Mouse (Mus musculus) adrenal gland, postnatal 0 days (tissue): ENCODE data around the gene Hoxb4. TPM values are rescaled to one million over a fixed set of nuclear protein-coding genes. Genes with fewer than 3 reads are reported as not detected.

Experiments used
- microRNA-seq: library from miRNA; unstranded; fragments of <30 nt; microRNA quantifications from one replicate; pipeline ENCODE4, GENCODE M21; 2016; ENCODE audit warnings: borderline replicate concordance; ENCODE audit not compliant: insufficient number of aligned reads
- polyA plus RNA-seq: library from polyadenylated mRNA; unstranded; fragments of >200 nt; fragmentation: Nextera tagmentation; extraction: Ambion mirVana; gene quantifications from 2 replicates; pipeline ENCODE4 v1.2.1, GENCODE M21; 2015

The Hoxb4 gene
- polyA plus RNA-seq: 1.3 and 3.1 TPM in 2 replicates

DNA sequence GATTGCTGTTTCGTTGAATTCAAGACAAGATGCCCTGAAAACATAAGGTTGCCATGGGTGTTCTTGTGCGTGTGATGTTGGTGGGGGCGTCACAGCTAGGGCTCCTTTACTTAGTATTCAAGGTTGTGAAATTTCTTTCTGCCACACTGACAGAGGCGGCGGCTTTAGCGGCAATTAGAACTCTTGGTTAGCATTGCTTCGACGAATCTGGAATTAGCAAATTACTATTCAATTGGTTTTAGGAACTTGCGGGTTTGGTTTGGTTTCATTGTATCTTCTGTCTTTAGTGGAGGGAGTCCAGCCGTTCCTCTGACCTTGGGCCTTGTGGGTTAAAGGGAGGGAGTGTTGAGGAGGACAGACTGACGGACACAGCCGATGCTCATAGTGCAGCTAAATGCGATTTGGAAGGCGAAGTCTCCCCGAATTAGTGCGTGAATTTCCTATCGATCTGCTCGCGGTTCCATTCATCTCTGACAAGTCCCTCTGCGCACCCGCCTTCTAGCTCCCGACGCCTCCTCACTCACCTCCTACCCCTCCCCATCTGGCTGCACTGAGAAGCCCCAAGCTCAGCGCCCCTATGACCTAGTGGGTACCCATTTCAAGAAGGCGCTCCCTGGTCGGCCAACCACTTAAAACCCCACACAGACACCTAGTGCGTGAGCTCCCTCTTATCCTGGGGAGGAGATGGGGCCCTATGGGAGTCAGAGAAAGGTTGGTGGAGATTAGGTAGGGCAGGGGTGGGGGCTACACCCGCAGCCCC is at the start of gene Hoxb4:
Gene Hoxb4 (plus strand): TSS at position 660 of the 760 bp plus-strand sequence.

DNA sequence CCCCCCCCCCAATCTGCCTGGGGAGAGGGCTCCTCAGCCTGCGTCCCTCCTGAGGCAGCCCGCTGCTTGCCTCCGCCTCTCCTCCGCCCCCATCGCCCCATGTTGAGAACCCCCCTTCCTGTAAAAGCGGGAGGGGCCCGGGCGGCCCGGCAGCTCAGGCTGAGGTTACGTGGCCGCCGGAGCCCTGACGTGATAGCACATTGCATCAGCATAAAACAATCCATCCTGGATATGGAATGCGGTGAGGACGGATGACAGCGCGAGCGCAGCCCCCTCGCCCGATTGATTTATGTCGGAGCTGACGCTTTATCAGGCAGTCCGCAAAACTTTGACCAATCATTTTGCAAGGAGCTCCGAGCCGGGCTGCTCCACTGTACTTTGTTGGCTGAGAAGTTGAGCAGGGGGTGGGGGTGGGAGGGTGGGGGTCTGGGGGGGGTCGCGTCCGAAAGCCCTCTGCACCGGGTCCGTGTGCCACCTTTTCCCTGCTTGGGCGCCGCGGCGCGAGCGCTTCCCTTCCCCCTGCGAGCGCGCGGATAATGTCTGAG is 47.0 kb upstream of the Hoxb4 start, which contains the start of gene Hoxb9:
Gene Hoxb9 (plus strand): TSS at position 462 of the 545 bp plus-strand sequence.

DNA sequence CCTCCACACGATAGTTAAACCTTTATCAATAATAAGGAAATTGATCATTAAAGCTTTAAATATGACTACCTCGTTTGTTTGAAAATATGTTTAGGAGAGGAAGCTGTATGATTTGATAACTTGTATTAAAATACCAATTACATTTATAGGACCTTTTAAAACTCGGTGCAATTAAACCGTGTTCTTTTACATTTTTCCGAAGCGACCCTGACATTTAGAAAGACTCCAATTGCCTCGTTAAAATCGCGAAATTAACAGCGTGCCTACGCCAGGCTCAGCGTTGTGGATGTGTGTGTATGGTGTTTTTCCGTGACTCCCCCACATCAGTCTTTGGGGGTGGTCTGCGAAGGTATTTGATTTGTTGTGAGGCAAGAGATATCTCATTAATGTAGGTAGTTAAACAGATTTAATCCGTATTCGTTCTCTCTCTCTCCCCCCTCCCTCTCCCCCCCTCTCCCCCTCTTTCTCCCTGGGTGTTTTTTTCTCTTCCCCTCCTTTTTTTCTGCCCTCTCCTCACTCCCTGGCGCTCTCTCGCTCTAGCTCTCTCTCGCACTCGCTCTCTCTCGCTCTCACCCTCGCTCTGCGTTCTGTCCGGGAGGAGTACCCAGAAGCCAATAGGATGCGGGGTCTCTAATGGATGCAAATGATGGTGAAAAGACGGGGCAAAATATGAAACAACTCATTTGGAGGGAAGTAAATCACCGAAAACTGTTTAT is 36.1 kb upstream of the Hoxb4 start, which contains the start of gene Hoxb8:
Gene Hoxb8 (plus strand): TSS at position 51 of the 716 bp plus-strand sequence.

GRCm38 (mm10) chr11:96285771-96286738 is 32.0 kb upstream of the Hoxb4 start, which contains the start of gene Hoxb7:
TSS of gene Hoxb7 (plus strand) at chr11:96286623.

DNA sequence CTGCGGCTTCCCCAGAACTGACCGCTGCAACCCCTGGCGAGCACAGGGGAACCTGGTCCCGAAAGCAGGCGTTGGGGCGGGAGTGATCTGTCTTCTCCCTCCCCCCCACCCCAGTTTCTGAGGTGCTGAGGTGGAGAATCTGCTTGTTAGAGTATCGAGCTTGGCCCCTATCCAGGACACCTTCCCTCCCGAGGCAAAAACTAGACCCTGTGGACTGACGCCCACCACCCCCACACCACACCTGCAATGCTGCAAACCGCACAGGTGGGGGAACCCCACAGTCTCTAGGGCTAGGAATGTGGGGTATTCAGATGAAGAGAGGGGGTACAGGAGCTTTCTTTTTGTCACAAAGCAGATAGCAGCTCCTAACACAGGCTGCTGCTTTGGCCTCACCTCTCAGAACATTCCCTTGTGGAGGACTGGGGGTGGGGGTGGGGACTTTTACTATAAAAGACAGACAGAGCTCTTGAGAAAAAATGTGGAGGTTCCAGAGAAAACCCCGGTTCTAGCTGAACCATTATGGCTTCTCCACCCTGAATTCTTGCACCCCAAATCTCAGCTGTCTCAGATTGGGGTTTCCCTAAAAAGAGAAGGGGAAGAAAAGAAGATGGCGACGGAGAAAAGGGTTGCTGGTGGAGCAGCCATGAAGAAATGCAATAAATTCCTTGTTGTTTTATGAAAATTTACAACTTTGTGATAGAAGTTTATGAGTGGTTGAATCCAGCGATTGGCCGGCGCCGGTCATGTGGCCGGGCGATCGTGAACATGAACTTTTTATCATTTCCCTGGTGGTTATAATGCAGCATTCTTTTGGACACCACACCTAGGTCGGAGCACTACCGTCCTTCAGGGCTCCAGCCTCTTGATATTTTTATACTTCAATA is 26.1 kb upstream of the Hoxb4 start, which contains the start of gene Hoxb6:
Gene Hoxb6 (plus strand): TSS at position 796 of the 884 bp plus-strand sequence.

DNA sequence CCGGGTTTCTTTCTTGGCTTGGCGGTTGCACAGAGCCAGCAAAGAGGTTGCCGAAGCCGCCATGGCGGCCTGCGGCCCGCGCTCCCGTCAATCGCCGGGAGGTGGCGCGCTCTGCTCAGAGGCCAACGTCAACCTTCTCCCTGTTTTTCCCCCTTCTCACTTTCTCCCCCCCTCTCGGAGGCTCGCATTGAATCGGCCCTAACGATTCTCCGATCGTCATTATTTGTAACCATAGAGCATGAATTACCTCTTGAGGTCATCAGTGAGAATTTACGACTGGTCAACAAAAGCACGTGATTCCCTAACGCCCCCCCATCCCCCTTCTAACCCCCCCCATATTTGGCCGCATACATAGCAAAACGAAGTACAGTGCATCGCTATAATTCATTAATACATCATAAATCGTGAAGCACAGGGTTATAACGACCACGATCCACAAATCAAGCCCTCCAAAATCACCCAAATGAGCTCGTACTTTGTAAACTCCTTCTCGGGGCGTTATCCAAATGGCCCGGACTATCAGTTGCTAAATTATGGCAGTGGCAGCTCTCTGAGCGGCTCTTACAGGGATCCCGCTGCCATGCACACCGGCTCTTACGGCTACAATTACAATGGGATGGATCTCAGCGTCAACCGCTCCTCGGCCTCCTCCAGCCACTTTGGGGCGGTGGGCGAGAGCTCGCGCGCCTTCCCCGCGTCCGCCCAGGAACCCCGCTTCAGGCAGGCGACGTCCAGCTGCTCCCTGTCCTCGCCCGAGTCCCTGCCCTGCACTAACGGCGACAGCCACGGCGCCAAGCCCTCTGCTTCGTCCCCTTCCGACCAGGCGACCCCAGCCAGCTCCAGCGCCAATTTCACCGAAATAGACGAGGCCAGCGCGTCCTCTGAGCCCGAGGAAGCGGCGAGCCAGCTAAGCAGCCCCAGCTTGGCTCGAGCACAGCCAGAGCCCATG is 14.6 kb upstream of the Hoxb4 start, which contains the start of gene Hoxb5:
Gene Hoxb5 (plus strand): TSS at position 186 of the 949 bp plus-strand sequence.

DNA sequence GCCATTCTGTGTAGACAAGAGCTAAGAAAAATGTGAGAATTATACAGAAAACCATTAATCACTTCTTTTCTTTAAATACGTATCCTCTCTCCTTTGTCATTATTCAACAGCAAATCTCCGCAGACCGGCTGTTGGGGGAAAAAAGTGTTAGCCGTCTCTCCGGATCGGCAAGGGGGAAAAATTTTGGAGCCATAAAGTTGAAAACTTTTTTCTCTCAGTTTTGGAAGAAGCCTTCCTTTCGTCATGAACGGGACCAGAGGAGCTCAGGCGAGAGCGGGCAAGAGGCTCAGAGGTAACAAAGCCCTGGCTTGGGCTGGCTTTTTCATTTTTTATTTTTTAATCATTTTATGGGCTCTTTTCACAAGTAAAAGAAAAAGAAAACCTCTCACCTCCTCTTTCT is 5.1 kb downstream of the Hoxb4 start, which contains the start of gene Hoxb3:
Gene Hoxb3 (plus strand): TSS at position 173 of the 400 bp plus-strand sequence.

GRCm38 (mm10) chr11:96350341-96350624 is 32.2 kb downstream of the Hoxb4 start, which contains the start of gene Hoxb2:
TSS of gene Hoxb2 (plus strand) at chr11:96350525.

DNA sequence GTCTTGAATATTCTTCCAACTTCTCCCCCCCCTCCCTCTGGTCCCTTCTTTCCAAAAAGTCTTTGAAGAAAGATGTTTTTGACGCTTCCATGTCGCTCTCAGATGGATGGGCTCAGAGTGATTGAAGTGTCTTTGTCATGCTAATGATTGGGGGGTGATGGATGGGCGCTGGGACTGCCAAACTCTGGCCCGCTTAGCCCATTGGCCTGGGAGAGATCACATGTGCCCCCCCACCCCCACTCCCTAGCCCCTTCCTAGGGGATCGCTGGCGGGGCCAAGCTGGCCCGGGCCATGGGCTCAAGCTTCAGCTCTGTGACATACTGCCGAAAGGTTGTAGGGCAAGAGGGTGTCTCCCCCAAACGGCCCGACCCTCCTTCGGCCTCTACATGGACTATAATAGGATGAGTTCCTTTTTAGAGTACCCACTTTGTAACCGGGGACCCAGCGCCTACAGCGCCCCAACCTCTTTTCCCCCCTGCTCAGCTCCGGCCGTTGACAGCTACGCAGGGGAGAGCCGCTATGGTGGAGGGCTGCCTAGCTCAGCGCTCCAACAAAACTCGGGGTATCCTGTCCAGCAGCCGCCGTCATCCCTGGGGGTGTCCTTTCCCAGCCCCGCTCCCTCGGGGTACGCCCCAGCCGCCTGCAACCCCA is 47.5 kb downstream of the Hoxb4 start, which contains the start of gene Hoxb1:
Gene Hoxb1 (plus strand): TSS at position 312 of the 651 bp plus-strand sequence.

Small RNA genes lying within 50 kb of the gene (microRNA-seq; reads per million reads assigned to microRNA genes)
- gene Mir10a: 85,112 reads per million, percentile 100 among the genes with 10 or more reads in this experiment

Other genes with a start within 250 kb of the Hoxb4 start
- 544 and 782 TPM in 2 replicates for gene Atp5g1, start 242.6 kb upstream of the Hoxb4 start, polyA plus RNA-seq
- gene Calcoco2, start 206.3 kb upstream of the Hoxb4 start, polyA plus RNA-seq: not detected in 2 replicates
- not detected in 2 replicates for gene Ttll6, start 184.5 kb upstream of the Hoxb4 start, polyA plus RNA-seq
- gene Hoxb13, start 124.0 kb upstream of the Hoxb4 start, polyA plus RNA-seq: not detected in 2 replicates
- gene Hoxb9, start 46.8 kb upstream of the Hoxb4 start, polyA plus RNA-seq: 5.8 and 16.8 TPM in 2 replicates
- gene Hoxb8, start 36.4 kb upstream of the Hoxb4 start, polyA plus RNA-seq: 3.9 and 8.9 TPM in 2 replicates
- 44.2 and 62.6 TPM in 2 replicates for gene Hoxb7, start 31.6 kb upstream of the Hoxb4 start, polyA plus RNA-seq
- 19.5 and 38.7 TPM in 2 replicates for gene Hoxb6, start 25.8 kb upstream of the Hoxb4 start, polyA plus RNA-seq
- 2.8 and 9.2 TPM in 2 replicates for gene Hoxb5, start 14.9 kb upstream of the Hoxb4 start, polyA plus RNA-seq
- gene Hoxb3, start 5.1 kb downstream of the Hoxb4 start, polyA plus RNA-seq: 1.4 and 3.3 TPM in 2 replicates
- 13.2 and 23.1 TPM in 2 replicates for gene Hoxb2, start 32.3 kb downstream of the Hoxb4 start, polyA plus RNA-seq
- not detected in 2 replicates for gene Hoxb1, start 47.5 kb downstream of the Hoxb4 start, polyA plus RNA-seq
- gene Skap1, start 146.3 kb downstream of the Hoxb4 start, polyA plus RNA-seq: 6.4 and 10.9 TPM in 2 replicates